Mouse (Mus musculus): ENCODE data around the gene Lin7c.

- TF ChIP-seq CTCF (IDR thresholded peaks at IDR 0.05; ENCODE audit: insufficient read depth, low read depth, low read length) = no peak
- no peak for TF ChIP-seq POLR2A (IDR thresholded peaks at IDR 0.05; ENCODE audit: insufficient read depth, low read depth, low read length)
Observed at GRCm38 (mm10) chr2:109891031-109891430, 378 bp downstream of the Lin7c start.
